Mouse (Mus musculus) limb, embryonic 12.5 days (tissue): ENCODE measurements around the gene Nkap. TPM values are rescaled to one million over a fixed set of nuclear protein-coding genes. Genes with fewer than 3 reads are reported as not detected.
"Not testable (repeated sequence)": the region's sequence is repeated elsewhere in the genome, so short reads cannot be mapped to it uniquely, and the experiment has no call there.

Experiments
- ATAC-seq: fragments of 200-750 bp; cut with Nextera tagmentation; 2 replicates; pipeline ENCODE4 v1.8.0; 2017; ENCODE audit warnings: low read depth, moderate TSS enrichment; ENCODE audit not compliant: insufficient number of reproducible peaks, insufficient read depth, low FRiP score, low TSS enrichment
- H3K27ac ChIP-seq: fragments of 300-500 bp; sonication (generic); 2 replicates; pipeline ENCODE4 v1.5.1; 2016; ENCODE audit warnings: mild to moderate bottlenecking, moderate library complexity
- H3K27me3 ChIP-seq: fragments of 300-500 bp; sonication (generic); 2 replicates; pipeline ENCODE4 v1.6.1; 2016; ENCODE audit warnings: mild to moderate bottlenecking, moderate library complexity
- H3K36me3 ChIP-seq: fragments of 300-500 bp; sonication (generic); 2 replicates; pipeline ENCODE4 v1.6.1; 2016; ENCODE audit warnings: mild to moderate bottlenecking, moderate library complexity
- H3K4me1 ChIP-seq: fragments of 300-500 bp; sonication (generic); replicated peaks from 2 replicates; pipeline ENCODE4 v1.6.1; 2016
- H3K4me2 ChIP-seq: fragments of 300-500 bp; sonication (generic); 2 replicates; pipeline ENCODE4 v1.6.1; 2016; ENCODE audit warnings: mild to moderate bottlenecking, moderate library complexity
- H3K4me3 ChIP-seq: fragments of 300-500 bp; sonication (generic); replicated peaks from 2 replicates; pipeline ENCODE4 v1.5.1; 2016; ENCODE audit warnings: mild to moderate bottlenecking
- H3K9ac ChIP-seq: fragments of 300-500 bp; sonication (generic); replicated peaks from 2 replicates; pipeline ENCODE4 v1.6.1; 2016; ENCODE audit warnings: mild to moderate bottlenecking, moderate library complexity
- H3K9me3 ChIP-seq: fragments of 300-500 bp; sonication (generic); 2 replicates; pipeline ENCODE4 v1.6.1; 2016; ENCODE audit warnings: mild to moderate bottlenecking, moderate library complexity
- WGBS: fragments of 180-500 bp; shearing (Covaris S2); methylation state at CpG from one replicate; pipeline ENCODE4 v1.1.7; 2016; 5-methylcytosine and 5-hydroxymethylcytosine counted together
- polyA plus RNA-seq: library from polyadenylated mRNA; unstranded; fragments of >200 nt; fragmentation: Nextera tagmentation; extraction: Ambion mirVana; gene quantifications from 2 replicates; pipeline ENCODE4 v1.2.1, GENCODE M21; 2016

Gene Nkap
- 17.5 and 19.8 TPM in 2 replicates for polyA plus RNA-seq

- H3K4me2 ChIP-seq: peak within 1 kb of the TSS; percentile 59
- H3K4me1 ChIP-seq: peaks cover 5% of the 10 kb centered on the region; the same call in 1 of the 2 replicates
- peak; percentile 76; the same call in 1 of the 2 replicates for ATAC-seq
- no peaks in the 10 kb centered on the region for H3K27me3 ChIP-seq
- no peaks in the 10 kb centered on the region for H3K36me3 ChIP-seq
- WGBS: 7% methylated on average over 58 of the region's 58 CpGs
- H3K4me3 ChIP-seq: peak within 1 kb of the TSS; percentile 61
- peak within 1 kb of the TSS; percentile 70 for H3K27ac ChIP-seq
- peak within 1 kb of the TSS; percentile 76 for H3K9ac ChIP-seq
- no peaks in the 10 kb centered on the region for H3K9me3 ChIP-seq
Observed at GRCm38 (mm10) chrX:37126671-37127358, at the start of gene Nkap. Gene Nkap, plus strand, starts transcription at chrX:37126795.

DNA sequence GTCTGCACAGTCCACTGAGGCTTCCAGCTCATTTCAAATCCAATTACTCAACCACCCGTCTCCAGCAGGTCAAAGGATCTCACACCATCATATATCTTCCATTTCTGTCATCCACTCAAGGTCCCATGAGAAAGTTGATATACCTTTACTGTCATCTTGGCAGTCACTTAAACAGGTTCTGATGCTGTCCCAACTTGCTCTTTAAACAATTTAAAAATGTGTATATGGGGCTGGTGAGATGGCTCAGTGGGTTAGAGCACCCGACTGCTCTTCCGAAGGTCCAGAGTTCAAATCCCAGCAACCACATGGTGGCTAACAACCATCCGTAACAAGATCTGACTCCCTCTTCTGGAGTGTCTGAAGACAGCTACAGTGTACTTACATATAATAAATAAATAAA is 46.2 kb upstream of the Nkap start:
- H3K36me3 ChIP-seq: peaks cover 16% of the 10 kb centered on the region
- not testable (repeated sequence) for H3K9me3 ChIP-seq, H3K9ac ChIP-seq, H3K4me1 ChIP-seq, H3K4me2 ChIP-seq, H3K4me3 ChIP-seq, H3K27ac ChIP-seq, H3K27me3 ChIP-seq, ATAC-seq
- WGBS: 64% methylated on average over 4 of the region's 4 CpGs

GRCm38 (mm10) chrX:37081194-37081593 is 45.4 kb upstream of the Nkap start:
- 57% methylated on average over 6 of the region's 6 CpGs for WGBS
- no peak overlapping the region for H3K9ac ChIP-seq
- peaks cover 16% of the 10 kb centered on the region for H3K36me3 ChIP-seq
- H3K4me2 ChIP-seq: no peak overlapping the region
- H3K27me3 ChIP-seq: no peaks in the 10 kb centered on the region
- H3K4me1 ChIP-seq: 0 out of 2 replicates have a peak, but pooled peaks cover 3% of the 10 kb centered on the region
- H3K27ac ChIP-seq: no peak overlapping the region
- no peak for ATAC-seq
- H3K4me3 ChIP-seq: no peak overlapping the region
- no peaks in the 10 kb centered on the region for H3K9me3 ChIP-seq

- 15% methylated on average over 19 of the region's 19 CpGs for WGBS
- Histone ChIP-seq H3K4me1 (0 out of 2 replicates have a peak, but pooled peaks cover 3% of the 10 kb centered on the region), H3K27me3 (no peaks in the 10 kb centered on the region), H3K9ac (peak overlapping the region; percentile 74), H3K9me3 (no peaks in the 10 kb centered on the region), H3K4me3 (peak overlapping the region; percentile 55), H3K4me2 (peak overlapping the region; percentile 66), H3K36me3 (peaks cover 16% of the 10 kb centered on the region), H3K27ac (peak overlapping the region; percentile 89)
- 0 out of 2 replicates have a peak, but pooled peaks have one; percentile 12 for ATAC-seq
Observed at GRCm38 (mm10) chrX:37084318-37084926, 42.2 kb upstream of the Nkap start.

GRCm38 (mm10) chrX:37084927-37085660 is 41.5 kb upstream of the Nkap start, which contains the start of gene Rpl39:
Gene Rpl39, minus strand, starts transcription at chrX:37085402.
- peaks cover 16% of the 10 kb centered on the region for H3K36me3 ChIP-seq
- peak within 1 kb of the TSS; percentile 66 for H3K4me2 ChIP-seq
- H3K27ac ChIP-seq: peak within 1 kb of the TSS; percentile 89
- H3K4me1 ChIP-seq: 0 out of 2 replicates have a peak, but pooled peaks cover 3% of the 10 kb centered on the region
- 10% methylated on average over 38 of the region's 38 CpGs for WGBS
- no peaks in the 10 kb centered on the region for H3K9me3 ChIP-seq
- ATAC-seq: peak; percentile 88
- no peaks in the 10 kb centered on the region for H3K27me3 ChIP-seq
- peak within 1 kb of the TSS; percentile 74 for H3K9ac ChIP-seq
- peak within 1 kb of the TSS; percentile 55 for H3K4me3 ChIP-seq

DNA sequence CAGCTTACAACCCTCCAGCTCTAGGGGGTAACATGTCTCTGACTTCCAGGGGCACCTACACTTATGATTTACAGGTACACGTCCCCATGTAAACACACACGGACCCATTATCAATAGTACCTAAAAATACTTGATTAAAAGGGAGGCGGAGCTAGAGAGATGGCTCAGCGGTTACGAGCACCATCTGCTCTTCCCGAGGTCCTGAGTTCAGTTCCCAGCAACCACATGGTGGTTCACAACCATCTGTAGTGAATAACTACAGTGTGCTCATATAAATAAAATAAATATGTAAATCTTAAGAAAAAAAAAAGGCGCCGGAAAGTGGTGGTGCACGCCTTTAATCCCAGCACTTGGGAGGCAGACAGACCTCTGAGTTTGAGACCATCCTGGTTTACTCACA is 40.9 kb upstream of the Nkap start:
- 19% methylated on average over 9 of the region's 9 CpGs for WGBS
- H3K27ac ChIP-seq: peak overlapping the region; percentile 89; the same call in 1 of the 2 replicates

GRCm38 (mm10) chrX:37088778-37089177 is 37.8 kb upstream of the Nkap start:
- Histone ChIP-seq H3K4me3 (no peak overlapping the region), H3K27ac (no peak overlapping the region), H3K4me2 (no peak overlapping the region), H3K36me3 (peaks cover 3% of the 10 kb centered on the region; the same call in 1 of the 2 replicates), H3K27me3 (no peaks in the 10 kb centered on the region), H3K4me1 (no peaks in the 10 kb centered on the region), H3K9ac (no peak overlapping the region), H3K9me3 (no peaks in the 10 kb centered on the region)
- WGBS: 77% methylated on average over 1 of the region's 1 CpGs
- ATAC-seq: no peak

More for the DNA sequence above, 40.9 kb upstream of the Nkap start:
- peak overlapping the region; percentile 66 for H3K4me2 ChIP-seq
- no peak for ATAC-seq
- no peaks in the 10 kb centered on the region for H3K27me3 ChIP-seq
- 0 out of 2 replicates have a peak, but pooled peaks cover 3% of the 10 kb centered on the region for H3K4me1 ChIP-seq
- H3K9me3 ChIP-seq: no peaks in the 10 kb centered on the region
- no peak overlapping the region; the same call in 1 of the 2 replicates for H3K9ac ChIP-seq
- H3K36me3 ChIP-seq: peaks cover 16% of the 10 kb centered on the region
- peak overlapping the region; percentile 55 for H3K4me3 ChIP-seq

- Histone ChIP-seq H3K27ac (no peak overlapping the region), H3K4me3 (no peak overlapping the region), H3K4me1 (no peaks in the 10 kb centered on the region), H3K4me2 (no peak overlapping the region), H3K36me3 (peaks cover 3% of the 10 kb centered on the region; the same call in 1 of the 2 replicates), H3K27me3 (no peaks in the 10 kb centered on the region), H3K9me3 (no peaks in the 10 kb centered on the region), H3K9ac (no peak overlapping the region)
- WGBS: 90% methylated on average over 3 of the region's 3 CpGs
- no peak for ATAC-seq
Observed at GRCm38 (mm10) chrX:37091457-37091856, 35.1 kb upstream of the Nkap start.

DNA sequence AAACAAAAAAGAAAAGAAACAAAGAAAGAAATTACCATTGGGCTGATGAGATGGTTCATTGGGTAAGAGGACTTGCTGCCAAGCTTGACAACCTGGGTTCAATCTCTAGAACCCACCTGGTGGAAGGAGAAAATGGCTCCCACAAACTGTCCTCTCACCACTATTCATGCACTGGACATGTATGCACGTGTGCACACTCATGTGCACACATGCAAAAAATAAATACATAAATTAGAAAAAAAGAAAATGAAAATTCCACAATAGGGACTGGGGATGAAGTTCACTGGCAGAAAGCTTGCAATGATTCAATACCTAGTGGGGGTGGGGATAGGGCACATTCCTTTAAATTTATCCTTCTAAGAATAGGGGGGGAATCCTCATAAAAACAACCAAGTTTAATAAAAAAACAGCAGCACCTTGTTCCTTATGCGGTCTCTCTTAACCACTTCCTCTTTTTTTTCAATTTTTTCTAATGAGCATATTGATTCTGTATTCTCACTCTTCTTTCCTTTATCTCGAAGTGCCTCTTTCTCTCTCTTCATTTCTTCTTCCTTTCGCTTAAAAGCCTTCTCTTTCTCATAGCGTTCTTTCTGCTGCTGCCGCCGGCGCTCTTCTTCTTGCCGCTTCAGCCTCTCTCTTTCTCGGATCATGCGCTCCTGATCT is 31.4 kb upstream of the Nkap start:
- Histone ChIP-seq H3K27me3 (no peaks in the 10 kb centered on the region), H3K36me3 (peaks cover 18% of the 10 kb centered on the region; the same call in 1 of the 2 replicates), H3K4me2 (no peak overlapping the region), H3K4me3 (no peak overlapping the region), H3K27ac (no peak overlapping the region), H3K9me3 (no peaks in the 10 kb centered on the region), H3K9ac (no peak overlapping the region), H3K4me1 (no peaks in the 10 kb centered on the region)
- ATAC-seq: no peak
- 91% methylated on average over 11 of the region's 11 CpGs for WGBS

- Histone ChIP-seq H3K9ac (no peak overlapping the region), H3K27me3 (no peaks in the 10 kb centered on the region), H3K27ac (no peak overlapping the region), H3K4me3 (no peak overlapping the region), H3K4me2 (no peak overlapping the region), H3K36me3 (peaks cover 18% of the 10 kb centered on the region; the same call in 1 of the 2 replicates), H3K9me3 (no peaks in the 10 kb centered on the region), H3K4me1 (no peaks in the 10 kb centered on the region)
- 96% methylated on average over 3 of the region's 3 CpGs for WGBS
- no peak for ATAC-seq
Observed at GRCm38 (mm10) chrX:37098681-37099080, 27.9 kb upstream of the Nkap start.
